Mouse (Mus musculus): ENCODE results near the gene Asna1. TPM values are rescaled to one million over a fixed set of nuclear protein-coding genes. Genes with fewer than 3 reads are reported as not detected.

Gene Asna1
- polyA plus RNA-seq, 1 experiment from 2014 or later: 127 TPM

DNA sequence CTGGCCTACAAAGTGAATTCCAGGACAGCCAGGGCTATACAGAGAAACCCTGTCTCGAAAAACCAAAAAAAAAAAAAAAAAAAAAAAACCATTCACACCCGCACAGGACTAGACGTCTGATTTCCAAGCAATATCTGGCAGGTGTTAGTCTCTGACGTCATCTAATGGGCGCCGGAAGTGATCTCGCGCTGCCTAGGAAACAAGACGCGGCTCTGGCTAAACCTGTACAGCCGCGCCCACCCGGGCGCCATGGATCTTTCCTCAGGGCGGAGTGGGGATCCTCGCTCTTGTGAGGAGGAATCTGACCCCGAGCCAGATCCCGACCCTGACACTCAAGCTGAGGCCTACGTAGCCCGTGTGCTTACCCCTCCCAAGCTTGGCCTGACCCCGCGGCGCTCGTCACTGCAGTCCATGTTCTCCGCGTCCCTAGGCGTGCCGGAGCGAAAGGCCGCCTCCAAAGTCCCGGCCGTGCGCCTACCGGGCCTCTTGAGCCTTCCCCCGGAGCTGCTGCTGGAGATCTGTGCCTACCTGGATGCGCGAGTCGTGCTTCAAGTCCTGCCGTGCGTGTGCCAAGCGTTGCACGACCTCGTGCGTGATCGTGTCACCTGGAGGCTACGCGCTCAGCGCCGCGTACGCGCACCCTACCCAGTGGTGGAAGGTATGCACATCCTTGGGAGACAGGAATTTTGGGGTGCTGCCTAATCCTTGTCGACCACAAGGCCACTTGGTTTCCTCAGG lies 35.0 kb upstream of the Asna1 start, which contains the start of gene Fbxw9:
Gene Fbxw9, plus strand, starts transcription at position 177 of the 738 bp plus-strand sequence.
- 1% methylated on average over 53 of the region's 53 CpGs for WGBS
- H3K27ac ChIP-seq: peak within 1 kb of the TSS; percentile 26; the same call in 1 of the 2 replicates

DNA sequence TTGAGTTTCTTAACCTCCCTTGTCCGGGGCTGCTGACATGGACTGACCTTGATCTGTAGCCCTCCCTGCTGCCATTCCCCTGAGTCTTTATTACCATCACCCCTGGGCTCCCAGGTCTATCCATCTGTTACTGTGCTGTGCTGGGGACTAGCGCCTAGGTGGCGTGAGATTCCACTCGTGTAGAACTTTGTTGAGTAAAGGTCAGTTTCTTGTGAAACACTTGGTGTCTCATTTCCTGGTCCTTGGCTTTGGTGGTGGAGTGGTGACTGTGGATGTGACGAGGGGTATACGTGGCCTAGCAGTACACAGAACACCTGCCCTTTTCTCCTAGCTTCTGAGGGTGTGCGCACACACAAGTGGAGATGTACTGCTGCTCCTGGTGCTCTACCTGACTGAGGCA lies 32.3 kb upstream of the Asna1 start:
- H3K36me3 ChIP-seq: peaks cover 51% of the 10 kb centered on the region
- no peak overlapping the region for H3K9ac ChIP-seq

More for the DNA sequence above, 35.0 kb upstream of the Asna1 start, which contains the start of gene Fbxw9:
- ATAC-seq (ENCODE audit: low FRiP score): peak; percentile 89
- H3K4me3 ChIP-seq: peak within 1 kb of the TSS; percentile 76
- H3K9ac ChIP-seq: peak within 1 kb of the TSS; percentile 80
- H3K4me1 ChIP-seq: peaks cover 21% of the 10 kb centered on the region
- H3K4me2 ChIP-seq (replicated peaks): peak within 1 kb of the TSS; percentile 94
- H3K36me3 ChIP-seq: peaks cover 28% of the 10 kb centered on the region
- no peaks in the 10 kb centered on the region for H3K27me3 ChIP-seq
- H3K9me3 ChIP-seq (replicated peaks): no peaks in the 10 kb centered on the region

GRCm38 (mm10) chr8:85043619-85044018 lies 18.5 kb upstream of the Asna1 start:
- no peak overlapping the region for H3K27ac ChIP-seq
- H3K27me3 ChIP-seq: no peaks in the 10 kb centered on the region
- 91% methylated on average over 6 of the region's 6 CpGs for WGBS
- no peak overlapping the region for H3K4me3 ChIP-seq
- no peaks in the 10 kb centered on the region for H3K9me3 ChIP-seq (replicated peaks)
- peaks cover 79% of the 10 kb centered on the region for H3K36me3 ChIP-seq
- no peak overlapping the region for H3K9ac ChIP-seq
- peaks cover 5% of the 10 kb centered on the region for H3K4me1 ChIP-seq
- H3K4me2 ChIP-seq (replicated peaks): no peak overlapping the region
- ATAC-seq (ENCODE audit: low FRiP score): no peak

More for the DNA sequence above, 32.3 kb upstream of the Asna1 start:
- no peak overlapping the region for H3K27ac ChIP-seq
- no peak for ATAC-seq (ENCODE audit: low FRiP score)
- no peak overlapping the region for H3K4me3 ChIP-seq
- H3K4me2 ChIP-seq (replicated peaks): no peak overlapping the region
- H3K9me3 ChIP-seq (replicated peaks): no peaks in the 10 kb centered on the region
- H3K4me1 ChIP-seq: peaks cover 19% of the 10 kb centered on the region
- H3K27me3 ChIP-seq: no peaks in the 10 kb centered on the region
- WGBS: 85% methylated on average over 7 of the region's 7 CpGs

GRCm38 (mm10) chr8:85037681-85038531 lies 12.8 kb upstream of the Asna1 start:
- Histone ChIP-seq H3K27ac (peak overlapping the region; percentile 98), H3K4me1 (peaks cover 26% of the 10 kb centered on the region), H3K4me2 (replicated peaks) (peak overlapping the region; percentile 96), H3K4me3 (peak overlapping the region; percentile 64), H3K9ac (peak overlapping the region; percentile 91), H3K27me3 (no peaks in the 10 kb centered on the region), H3K9me3 (replicated peaks) (no peaks in the 10 kb centered on the region), H3K36me3 (peaks cover 28% of the 10 kb centered on the region)
- WGBS: 1% methylated on average over 51 of the region's 57 CpGs
- ATAC-seq (ENCODE audit: low FRiP score): peak; percentile 14; the same call in 1 of the 2 replicates

DNA sequence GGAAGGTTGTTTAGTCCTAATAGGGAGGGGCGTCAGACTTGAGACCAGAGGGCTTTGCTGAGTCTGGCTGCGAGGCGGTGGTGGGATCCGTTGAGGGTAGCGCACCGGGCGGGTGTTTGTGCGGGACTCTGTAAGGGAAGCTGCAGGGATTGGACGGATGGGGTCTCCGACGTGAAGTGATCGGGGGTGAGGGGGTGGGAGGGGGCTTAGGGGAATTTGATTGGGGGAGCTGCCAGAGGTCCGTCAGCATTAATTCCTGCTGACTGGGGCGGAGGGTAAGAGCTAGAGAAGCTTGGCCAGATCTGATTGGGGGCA lies 12.2 kb upstream of the Asna1 start:
- H3K9me3 ChIP-seq (replicated peaks): no peaks in the 10 kb centered on the region
- peaks cover 26% of the 10 kb centered on the region for H3K4me1 ChIP-seq
- H3K4me2 ChIP-seq (replicated peaks): peak overlapping the region; percentile 96
- peak overlapping the region; percentile 64 for H3K4me3 ChIP-seq
- H3K27ac ChIP-seq: peak overlapping the region; percentile 98
- peak overlapping the region; percentile 91 for H3K9ac ChIP-seq
- H3K36me3 ChIP-seq: peaks cover 31% of the 10 kb centered on the region
- under 1% methylated on average over 14 of the region's 14 CpGs for WGBS
- peak; percentile 64 for ATAC-seq (ENCODE audit: low FRiP score)
- no peaks in the 10 kb centered on the region for H3K27me3 ChIP-seq

- no peaks in the 10 kb centered on the region for H3K9me3 ChIP-seq (replicated peaks)
- ATAC-seq (ENCODE audit: low FRiP score): peak; percentile 91
- H3K27me3 ChIP-seq: no peaks in the 10 kb centered on the region
- peaks cover 26% of the 10 kb centered on the region for H3K4me1 ChIP-seq
- peak within 1 kb of the TSS; percentile 91 for H3K9ac ChIP-seq
- H3K4me3 ChIP-seq: peak within 1 kb of the TSS; percentile 64
- peak within 1 kb of the TSS; percentile 96 for H3K4me2 ChIP-seq (replicated peaks)
- peak within 1 kb of the TSS; percentile 98 for H3K27ac ChIP-seq
- under 1% methylated on average over 58 of the region's 59 CpGs for WGBS
- peaks cover 32% of the 10 kb centered on the region for H3K36me3 ChIP-seq
Observed at GRCm38 (mm10) chr8:85036718-85037365, 11.8 kb upstream of the Asna1 start, which contains the start of gene Tnpo2. Gene Tnpo2, plus strand, starts transcription at chr8:85036915.

DNA sequence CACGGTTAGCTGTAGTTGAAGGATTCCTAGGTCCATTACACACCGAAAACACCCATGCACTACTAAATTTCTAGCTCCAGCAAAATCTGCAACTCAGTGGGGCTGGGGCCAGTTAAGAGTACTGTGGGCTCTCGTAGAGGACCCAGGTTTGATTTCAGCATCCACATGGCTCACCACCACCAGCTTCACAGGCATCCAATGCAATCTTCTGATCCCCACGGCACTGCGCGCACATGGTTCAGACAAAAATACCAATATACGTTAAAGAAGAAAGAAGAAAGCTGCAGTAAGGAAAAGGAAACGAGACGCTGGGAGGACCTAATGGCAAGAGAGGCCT lies 11.3 kb upstream of the Asna1 start:
- 0% methylated on average over 9 of the region's 9 CpGs for WGBS
- Histone ChIP-seq H3K9me3 (replicated peaks) (no peaks in the 10 kb centered on the region), H3K4me2 (replicated peaks) (peak overlapping the region; percentile 80), H3K27me3 (no peaks in the 10 kb centered on the region), H3K9ac (peak overlapping the region; percentile 79), H3K36me3 (peaks cover 32% of the 10 kb centered on the region), H3K4me1 (peaks cover 26% of the 10 kb centered on the region), H3K4me3 (peak overlapping the region; percentile 64), H3K27ac (peak overlapping the region; percentile 78)
- ATAC-seq (ENCODE audit: low FRiP score): peak; percentile 51

- 2% methylated on average over 15 of the region's 15 CpGs for WGBS
- Histone ChIP-seq H3K9me3 (replicated peaks) (no peaks in the 10 kb centered on the region), H3K27me3 (no peaks in the 10 kb centered on the region), H3K36me3 (peaks cover 30% of the 10 kb centered on the region), H3K4me1 (peaks cover 26% of the 10 kb centered on the region), H3K4me2 (replicated peaks) (peak overlapping the region; percentile 80), H3K9ac (peak overlapping the region; percentile 79), H3K27ac (peak overlapping the region; percentile 78), H3K4me3 (peak overlapping the region; percentile 64)
- ATAC-seq (ENCODE audit: low FRiP score): no peak
Observed at GRCm38 (mm10) chr8:85035728-85036310, 10.7 kb upstream of the Asna1 start.

DNA sequence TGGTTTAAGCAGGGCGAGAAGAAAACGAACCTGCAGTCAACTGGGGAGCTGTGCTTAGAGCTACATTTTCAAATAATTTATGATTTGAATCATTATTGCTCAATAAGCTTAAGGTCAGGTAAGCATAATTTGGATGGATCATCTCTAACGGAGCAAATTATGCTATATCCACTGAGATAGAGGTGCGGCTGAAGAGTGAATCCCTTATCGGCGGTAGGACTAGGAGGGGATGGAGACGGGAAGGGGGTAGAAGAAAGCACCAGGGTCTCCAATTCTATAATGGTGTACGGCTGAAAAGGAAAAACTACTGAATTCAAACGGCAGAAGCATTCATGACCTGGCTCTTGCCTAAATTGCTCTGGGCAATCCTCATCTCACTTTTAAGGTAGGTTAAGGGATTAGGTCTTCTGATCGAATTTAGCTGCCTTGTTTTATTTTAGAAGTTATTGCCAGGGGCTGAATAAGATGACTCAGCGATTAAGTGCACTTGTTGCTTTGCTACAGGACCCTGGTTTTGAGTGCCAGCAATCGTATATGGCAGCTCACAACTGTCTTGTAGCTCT lies 10.2 kb upstream of the Asna1 start:
- Histone ChIP-seq H3K27me3 (no peaks in the 10 kb centered on the region), H3K4me1 (peaks cover 26% of the 10 kb centered on the region), H3K9me3 (replicated peaks) (no peaks in the 10 kb centered on the region), H3K9ac (peak overlapping the region; percentile 79; the same call in 1 of the 2 replicates), H3K4me3 (peak overlapping the region; percentile 64), H3K27ac (no peak overlapping the region), H3K36me3 (peaks cover 30% of the 10 kb centered on the region), H3K4me2 (replicated peaks) (peak overlapping the region; percentile 80)
- ATAC-seq (ENCODE audit: low FRiP score): no peak
- WGBS: 7% methylated on average over 12 of the region's 12 CpGs

DNA sequence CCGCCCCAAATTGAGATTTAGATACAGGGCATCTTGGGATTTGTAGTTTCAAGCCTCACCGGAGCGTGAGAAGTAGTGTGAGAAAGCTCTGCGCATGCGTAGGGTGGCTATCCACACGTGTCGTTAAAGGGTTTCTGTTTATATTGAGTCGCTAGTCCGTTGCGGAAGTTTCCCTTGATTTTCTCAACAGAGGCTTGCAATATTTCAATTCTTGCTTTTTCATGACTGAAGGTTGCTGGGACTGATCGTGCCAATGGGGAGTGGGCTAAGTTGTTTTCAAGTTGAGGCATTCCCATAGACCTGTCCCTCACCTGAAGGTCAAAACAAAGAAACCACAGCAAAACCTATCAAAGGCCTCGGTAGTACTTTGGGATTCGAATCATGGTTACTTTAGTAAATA lies 9.7 kb upstream of the Asna1 start:
- peak overlapping the region; percentile 64 for H3K4me3 ChIP-seq
- H3K9me3 ChIP-seq (replicated peaks): no peaks in the 10 kb centered on the region
- H3K9ac ChIP-seq: no peak overlapping the region
- H3K36me3 ChIP-seq: peaks cover 32% of the 10 kb centered on the region
- peak overlapping the region; percentile 80 for H3K4me2 ChIP-seq (replicated peaks)
- H3K27ac ChIP-seq: no peak overlapping the region
- ATAC-seq (ENCODE audit: low FRiP score): no peak
- H3K27me3 ChIP-seq: no peaks in the 10 kb centered on the region
- WGBS: 6% methylated on average over 13 of the region's 13 CpGs
- H3K4me1 ChIP-seq: peaks cover 26% of the 10 kb centered on the region

- Histone ChIP-seq H3K36me3 (peaks cover 39% of the 10 kb centered on the region), H3K9me3 (replicated peaks) (no peaks in the 10 kb centered on the region), H3K4me2 (replicated peaks) (no peak overlapping the region), H3K4me1 (peaks cover 29% of the 10 kb centered on the region), H3K27ac (no peak overlapping the region; the same call in 1 of the 2 replicates), H3K9ac (no peak overlapping the region), H3K4me3 (no peak overlapping the region), H3K27me3 (no peaks in the 10 kb centered on the region)
- 58% methylated on average over 1 of the region's 1 CpGs for WGBS
- ATAC-seq (ENCODE audit: low FRiP score): no peak
Observed at GRCm38 (mm10) chr8:85033867-85034266, 8.8 kb upstream of the Asna1 start.
